Mouse (Mus musculus): Measurements from ENCODE around the gene Cxxc4.

DNA sequence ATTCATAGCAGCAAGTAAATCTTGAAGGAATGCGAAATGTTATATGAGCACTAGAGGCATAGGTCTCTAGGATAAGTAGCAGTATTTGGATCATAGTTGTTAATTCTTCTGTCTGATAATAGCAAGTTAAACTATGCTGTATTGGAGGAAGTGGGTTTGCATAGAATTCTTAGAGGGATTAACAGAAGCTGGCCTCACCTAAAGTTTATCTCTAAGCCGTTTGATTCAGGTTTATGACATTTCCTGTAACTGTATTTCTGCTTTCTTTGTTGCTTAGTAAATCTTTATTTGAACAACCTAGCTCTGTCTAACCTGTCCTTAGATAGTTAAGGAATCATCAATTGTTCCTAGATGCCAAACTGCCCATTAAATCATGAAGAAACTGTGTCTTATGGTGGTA is 3.5 kb upstream of the Cxxc4 start:
- TF ChIP-seq POLR2A (IDR thresholded peaks at IDR 0.05; ENCODE audit: insufficient read depth, low read depth, low read length): no peak
- TF ChIP-seq CTCF (IDR thresholded peaks at IDR 0.05; ENCODE audit: insufficient read depth, low read depth, low read length): no peak

All from olfactory bulb, adult 2 months (tissue).